8 mouse cellular contexts compared by ENCODE assay signal in genomic region chr19:45660503-45660790, GRCm38 (mm10). TPM values are rescaled to one million over a fixed set of nuclear protein-coding genes. Genes with fewer than 3 reads are reported as not detected.
A peak's percentile ranks its signal among the peaks of the same experiment; 100 is the strongest.
DNase-seq lines count a peak whose midpoint lies in the region; ATAC-seq and TF ChIP-seq lines count a peak whose summit lies in the region.

No protein-coding gene starts in this region.

- H3K36me3 ChIP-seq in forebrain, embryonic 15.5 days = no peaks in the 10 kb centered on the region
- no peaks in the 10 kb centered on the region for H3K36me3 ChIP-seq in lung, postnatal 0 days (ENCODE audit: insufficient read depth, low read length)
- no peaks in the 10 kb centered on the region for H3K36me3 ChIP-seq in stomach, embryonic 16.5 days (ENCODE audit: control insufficient read depth, insufficient read depth, low read length)

- no peak for TF ChIP-seq CTCF in lung, postnatal 0 days (IDR thresholded peaks at IDR 0.05)

- peak overlapping the region; percentile 92 for H3K27ac ChIP-seq in forebrain, embryonic 15.5 days (replicated peaks)
- peak overlapping the region; percentile 97 for H3K27ac ChIP-seq in lung, postnatal 0 days (ENCODE audit: low read length)
- peak overlapping the region; percentile 94 for H3K27ac ChIP-seq in stomach, embryonic 16.5 days (ENCODE audit: low read length)

- peak overlapping the region; percentile 100 for H3K9ac ChIP-seq in forebrain, embryonic 15.5 days (replicated peaks)
- peak overlapping the region; percentile 93 for H3K9ac ChIP-seq in lung, postnatal 0 days (replicated peaks; ENCODE audit: low read depth)
- peak overlapping the region; percentile 99 for H3K9ac ChIP-seq in stomach, embryonic 16.5 days (ENCODE audit: low read length)

- H3K4me2 ChIP-seq in forebrain, embryonic 15.5 days (replicated peaks) = peak overlapping the region; percentile 65
- peak overlapping the region; percentile 73 for H3K4me2 ChIP-seq in lung, postnatal 0 days (replicated peaks; ENCODE audit: low read depth, low read length)
- H3K4me2 ChIP-seq in stomach, embryonic 16.5 days (ENCODE audit: low read depth, low read length) = peak overlapping the region; percentile 76

- 15% methylated on average over 18 of the region's 18 CpGs for WGBS in forebrain, embryonic 15.5 days
- WGBS in lung, postnatal 0 days = 14% methylated on average over 18 of the region's 18 CpGs
- WGBS in stomach, embryonic 16.5 days = 15% methylated on average over 18 of the region's 18 CpGs

- DNase-seq in cerebellum, adult 9-10 months = peak; percentile 66
- DNase-seq in cerebellum, postnatal 36 days = no peak
- DNase-seq in retina, adult 2 months (ENCODE audit: low read depth, low spot score) = peak; percentile 32
- DNase-seq in retina, postnatal 1 day = no peak
- peak; percentile 81 for DNase-seq in lung, postnatal 0 days (ENCODE audit: low spot score)
- no peak for DNase-seq in gastrocnemius, postnatal 4 days (ENCODE audit: low spot score in 2 of 2)

- no peaks in the 10 kb centered on the region for H3K27me3 ChIP-seq in forebrain, embryonic 15.5 days
- H3K27me3 ChIP-seq in lung, postnatal 0 days (replicated peaks; ENCODE audit: insufficient read depth, low read length) = no peaks in the 10 kb centered on the region
- H3K27me3 ChIP-seq in stomach, embryonic 16.5 days (ENCODE audit: control insufficient read depth, insufficient read depth, low read length) = no peaks in the 10 kb centered on the region

- TF ChIP-seq EP300 in lung, postnatal 0 days (IDR thresholded peaks at IDR 0.05) = no peak

- H3K4me1 ChIP-seq in forebrain, embryonic 15.5 days = peaks cover 27% of the 10 kb centered on the region
- peaks cover 13% of the 10 kb centered on the region; the same call in 1 of the 2 replicates for H3K4me1 ChIP-seq in lung, postnatal 0 days (ENCODE audit: insufficient read depth, low read depth, low read length)
- H3K4me1 ChIP-seq in stomach, embryonic 16.5 days (ENCODE audit: control insufficient read depth, insufficient read depth, low read length) = peaks cover 19% of the 10 kb centered on the region

- H3K4me3 ChIP-seq in forebrain, embryonic 15.5 days = peak overlapping the region; percentile 91
- peak overlapping the region; percentile 72 for H3K4me3 ChIP-seq in lung, postnatal 0 days (ENCODE audit: low read depth, low read length)
- H3K4me3 ChIP-seq in stomach, embryonic 16.5 days (replicated peaks; ENCODE audit: low read length) = peak overlapping the region; percentile 74

- no peaks in the 10 kb centered on the region for H3K9me3 ChIP-seq in forebrain, embryonic 15.5 days
- no peaks in the 10 kb centered on the region for H3K9me3 ChIP-seq in lung, postnatal 0 days (ENCODE audit: low read length)
- H3K9me3 ChIP-seq in stomach, embryonic 16.5 days (replicated peaks; ENCODE audit: control insufficient read depth, low read length) = no peaks in the 10 kb centered on the region

- ATAC-seq in forebrain, embryonic 15.5 days (replicated peaks) = no peak
- no peak for ATAC-seq in lung, postnatal 0 days
- no peak for ATAC-seq in stomach, embryonic 16.5 days (ENCODE audit: insufficient read depth, low FRiP score)

RNA-seq across cellular contexts. Expression of gene Fbxw4, which starts 0.3 kb away (rescaled TPM):
- polyA plus RNA-seq in forebrain, embryonic 15.5 days (2015; fragmentation: Nextera tagmentation; extraction: Ambion mirVana) = 5.0 and 5.4 TPM in 2 replicates
- polyA plus RNA-seq in lung, postnatal 0 days (2015; fragmentation: Nextera tagmentation; extraction: Ambion mirVana) = 2.9 and 4.6 TPM in 2 replicates
- 2.8 and 5.4 TPM in 2 replicates for polyA plus RNA-seq in stomach, embryonic 16.5 days (2015; fragmentation: Nextera tagmentation; extraction: Ambion mirVana)
- total RNA-seq in gastrocnemius, postnatal 4 days (2021) = 10 to 100 TPM; 27.0 to 29.8 TPM

Comparison
In these comparisons a context has a peak if more than half of its experiments do, and no peak if none do; other contexts are left out.
1. DNase-seq: peak in cerebellum, adult 9-10 months (single experiment), retina, adult 2 months (single experiment) and lung, postnatal 0 days (single experiment); none in cerebellum, postnatal 36 days (0 of 2), retina, postnatal 1 day (single experiment) and gastrocnemius, postnatal 4 days (0 of 2).
2. Peak in every context shown above with its lines, with median percentiles within 50 percentile points of each other: H3K27ac ChIP-seq, H3K4me2 ChIP-seq, H3K4me3 ChIP-seq and H3K9ac ChIP-seq.